Mouse (Mus musculus) MEL (cell line): ENCODE measurements around the gene Atrnl1. TPM values are rescaled to one million over a fixed set of nuclear protein-coding genes. Genes with fewer than 3 reads are reported as not detected.

ENCODE experiments used
- DNase-seq: peaks from one replicate; pipeline ENCODE4 v3.0.0; 2011; ENCODE audit warnings: low read depth, low spot score
- H3K27ac ChIP-seq: 2 replicates; pipeline ENCODE4 v1.5.1; 2012; ENCODE audit warnings: low read depth, mild to moderate bottlenecking, control low read depth, low read length, moderate library complexity; ENCODE audit not compliant: control insufficient read depth
- H3K27me3 ChIP-seq, 2 experiments: fragments of 150-350 bp in 1 of 2; sonication (generic) in 1 of 2; 2 replicates each; pipeline ENCODE4 v1.6.1; 2012; ENCODE audit warnings: low read length in 2 of 2, mild to moderate bottlenecking in 2 of 2, improper control_type of control experiment in 1 of 2, moderate library complexity in 1 of 2; ENCODE audit not compliant: insufficient read depth in 2 of 2, control insufficient read depth in 1 of 2
- H3K36me3 ChIP-seq, 2 experiments: 2 replicates each; pipeline ENCODE4 v1.6.1; 2012 to 2014; ENCODE audit warnings: low read length in 2 of 2, improper control_type of control experiment in 1 of 2, inconsistent platforms in 1 of 2, mild to moderate bottlenecking in 1 of 2; ENCODE audit not compliant: insufficient read depth in 2 of 2, control insufficient read depth in 1 of 2
- H3K4me1 ChIP-seq, 2 experiments: fragments of 150-350 bp in 1 of 2; sonication (generic) in 1 of 2; 2 replicates each; pipeline ENCODE4 v1.6.1; 2012; ENCODE audit warnings: low read length in 2 of 2, improper control_type of control experiment in 1 of 2, mild to moderate bottlenecking in 1 of 2; ENCODE audit not compliant: insufficient read depth in 2 of 2, control insufficient read depth in 1 of 2
- H3K4me3 ChIP-seq, 2 experiments: fragments of 150-350 bp in 1 of 2; sonication (generic) in 1 of 2; 2 replicates each; pipeline ENCODE4 v1.5.1; 2012; ENCODE audit warnings: low read depth in 2 of 2, low read length in 2 of 2, mild to moderate bottlenecking in 2 of 2, moderate library complexity in 2 of 2, control low read depth in 1 of 2, improper control_type of control experiment in 1 of 2; ENCODE audit not compliant: control insufficient read depth in 1 of 2, insufficient read depth in 1 of 2
- H3K79me2 ChIP-seq: 2 replicates; pipeline ENCODE4 v1.6.1; 2012; ENCODE audit warnings: mild to moderate bottlenecking, low read length, moderate library complexity; ENCODE audit not compliant: control insufficient read depth, poor library complexity, insufficient read depth
- H3K9ac ChIP-seq: 2 replicates; pipeline ENCODE4 v1.6.1; 2012; ENCODE audit warnings: low read depth, mild to moderate bottlenecking, control low read depth, low read length, moderate library complexity; ENCODE audit not compliant: control insufficient read depth, poor library complexity, severe bottlenecking
- H3K9me3 ChIP-seq: fragments of 150-350 bp; sonication (generic); replicated peaks from 2 replicates; pipeline ENCODE4 v1.6.1; 2012; ENCODE audit warnings: mild to moderate bottlenecking, low read length, improper control_type of control experiment, moderate library complexity; ENCODE audit not compliant: insufficient read depth
- CHD1 ChIP-seq: IDR thresholded peaks from 2 replicates; pipeline ENCODE4 v1.6.1; 2012; ENCODE audit warnings: low read depth, mild to moderate bottlenecking, inconsistent platforms, low read length, improper control_type of control experiment
- CHD2 ChIP-seq: IDR thresholded peaks from 2 replicates; pipeline ENCODE4 v1.6.1; 2011; ENCODE audit warnings: low read length, improper control_type of control experiment
- CTCF ChIP-seq, 3 experiments: IDR thresholded peaks in 2 of 3; conservative IDR thresholded peaks in 1 of 3; 2 replicates each; pipeline ENCODE4 v1.5.1; 2011 to 2012; ENCODE audit warnings: low read length in 3 of 3, low read depth in 2 of 3, mild to moderate bottlenecking in 2 of 3, improper control_type of control experiment in 1 of 3, inconsistent platforms in 1 of 3, mixed read lengths in 1 of 3, moderate library complexity in 1 of 3; ENCODE audit not compliant: control insufficient read depth in 1 of 3, insufficient read depth in 1 of 3, poor library complexity in 1 of 3, severe bottlenecking in 1 of 3
- EP300 ChIP-seq, 2 experiments: IDR thresholded peaks; 2 replicates each; pipeline ENCODE4 v1.6.1; 2011; ENCODE audit warnings: improper control_type of control experiment in 2 of 2, low read length in 2 of 2, low read depth in 1 of 2, mild to moderate bottlenecking in 1 of 2
- GABPA ChIP-seq: IDR thresholded peaks from 2 replicates; pipeline ENCODE4 v1.6.1; 2012; ENCODE audit warnings: low read depth, mild to moderate bottlenecking, inconsistent platforms, low read length, improper control_type of control experiment, moderate library complexity
- GATA1 ChIP-seq: IDR thresholded peaks from 2 replicates; pipeline ENCODE4 v1.6.1; 2011; ENCODE audit warnings: low read depth, low read length, improper control_type of control experiment
- JUND ChIP-seq: IDR thresholded peaks from 2 replicates; pipeline ENCODE4 v1.6.1; 2011; ENCODE audit warnings: low read depth, mild to moderate bottlenecking, improper control_type of control experiment, low read length
- MEF2A ChIP-seq: IDR thresholded peaks from 2 replicates; pipeline ENCODE4 v1.6.1; 2014; ENCODE audit warnings: low read depth, mild to moderate bottlenecking, inconsistent platforms, low read length, improper control_type of control experiment; ENCODE audit not compliant: poor library complexity, insufficient replicate concordance, severe bottlenecking; ENCODE audit errors: extremely low read depth
- MXI1 ChIP-seq: IDR thresholded peaks from 2 replicates; pipeline ENCODE4 v1.6.1; 2011; ENCODE audit warnings: mild to moderate bottlenecking, low read depth, low read length, improper control_type of control experiment
- MYB ChIP-seq: IDR thresholded peaks from 2 replicates; pipeline ENCODE4 v1.6.1; 2011; ENCODE audit warnings: mild to moderate bottlenecking, low read depth, low read length, improper control_type of control experiment
- MYC ChIP-seq: IDR thresholded peaks from 2 replicates; pipeline ENCODE4 v1.6.1; 2011; ENCODE audit warnings: low read depth, mild to moderate bottlenecking, low read length, improper control_type of control experiment, moderate library complexity
- RAD21 ChIP-seq: IDR thresholded peaks from 2 replicates; pipeline ENCODE4 v1.6.1; 2011; ENCODE audit warnings: mild to moderate bottlenecking, low read depth, low read length, improper control_type of control experiment
- RCOR1 ChIP-seq: IDR thresholded peaks from 2 replicates; pipeline ENCODE4 v1.6.1; 2012; ENCODE audit warnings: low read depth, mild to moderate bottlenecking, inconsistent platforms, low read length, improper control_type of control experiment
- SIN3A ChIP-seq: IDR thresholded peaks from 2 replicates; pipeline ENCODE4 v1.6.1; 2012; ENCODE audit warnings: low read length, improper control_type of control experiment, inconsistent platforms
- SMC3 ChIP-seq: IDR thresholded peaks from 2 replicates; pipeline ENCODE4 v1.6.1; 2011; ENCODE audit warnings: low read depth, low read length, improper control_type of control experiment
- UBTF ChIP-seq: IDR thresholded peaks from 2 replicates; pipeline ENCODE4 v1.6.1; 2012; ENCODE audit warnings: low read depth, mild to moderate bottlenecking, inconsistent platforms, low read length, improper control_type of control experiment, moderate library complexity, borderline replicate concordance; ENCODE audit not compliant: insufficient read depth
- ZC3H11A ChIP-seq: IDR thresholded peaks from 2 replicates; pipeline ENCODE4 v1.6.1; 2012; ENCODE audit warnings: low read depth, mild to moderate bottlenecking, inconsistent platforms, low read length, improper control_type of control experiment
- ZMIZ1 ChIP-seq: IDR thresholded peaks from 2 replicates; pipeline ENCODE4 v1.6.1; 2012; ENCODE audit warnings: low read depth, mild to moderate bottlenecking, inconsistent platforms, low read length, improper control_type of control experiment, moderate library complexity
- ZNF384 ChIP-seq: IDR thresholded peaks from 2 replicates; pipeline ENCODE4 v1.6.1; 2012; ENCODE audit warnings: low read depth, mild to moderate bottlenecking, inconsistent platforms, low read length, improper control_type of control experiment
- polyA plus RNA-seq, 2 experiments: library from polyadenylated mRNA; stranded (reverse) in 1 of 2; unstranded in 1 of 2; fragments of >175 nt in 1 of 2; fragments of >200 nt in 1 of 2; gene quantifications; 2 replicates each; pipeline versions ENCODE4 v1.2.1 to v1.2.4; 2012; ENCODE audit warnings: low replicate concordance in 2 of 2, low read depth in 1 of 2; ENCODE audit not compliant: insufficient read length in 2 of 2, insufficient read depth in 1 of 2, missing spikeins in 1 of 2
- total RNA-seq: library from RNA; depleted of rRNA; stranded (reverse); fragments of 300-350 nt; gene quantifications from 2 replicates; pipeline ENCODE4 v1.2.3, GENCODE M21; 2012

The Atrnl1 gene
- total and polyA plus RNA-seq, 3 experiments, result 6.4 to 8.2 TPM; not detected in 1

DNA sequence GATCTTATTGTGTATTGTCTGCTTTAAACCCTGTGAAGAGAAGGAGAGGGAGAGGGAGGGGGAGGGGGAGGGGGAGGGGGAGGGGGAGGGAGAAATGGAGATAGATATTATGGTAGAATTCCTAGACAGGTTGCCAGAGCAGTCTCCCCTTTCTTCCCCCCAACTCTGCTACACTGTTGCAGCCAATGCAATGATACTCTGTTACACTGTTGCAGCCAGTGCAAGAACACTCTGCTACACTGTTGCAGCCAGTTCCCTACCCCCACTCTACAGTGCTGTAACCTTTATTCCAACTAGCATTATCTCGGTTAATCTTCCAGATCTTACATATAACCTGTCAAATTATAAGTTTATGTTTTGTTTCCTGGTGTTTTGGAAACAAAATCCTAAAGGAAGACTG lies 400.8 kb downstream of the Atrnl1 start:
- no peak for TF ChIP-seq JUND
- TF ChIP-seq MEF2A, result no peak
- no peaks in the 10 kb centered on the region for H3K27me3 ChIP-seq
- no peak overlapping the region for H3K9ac ChIP-seq
- no peak overlapping the region for H3K4me3 ChIP-seq
- no peak for DNase-seq
- no peaks in the 10 kb centered on the region for H3K4me1 ChIP-seq
- no peaks in the 10 kb centered on the region for H3K79me2 ChIP-seq
- H3K9me3 ChIP-seq, result no peaks in the 10 kb centered on the region
- no peaks in the 10 kb centered on the region for H3K36me3 ChIP-seq
- H3K27ac ChIP-seq, result no peak overlapping the region

DNA sequence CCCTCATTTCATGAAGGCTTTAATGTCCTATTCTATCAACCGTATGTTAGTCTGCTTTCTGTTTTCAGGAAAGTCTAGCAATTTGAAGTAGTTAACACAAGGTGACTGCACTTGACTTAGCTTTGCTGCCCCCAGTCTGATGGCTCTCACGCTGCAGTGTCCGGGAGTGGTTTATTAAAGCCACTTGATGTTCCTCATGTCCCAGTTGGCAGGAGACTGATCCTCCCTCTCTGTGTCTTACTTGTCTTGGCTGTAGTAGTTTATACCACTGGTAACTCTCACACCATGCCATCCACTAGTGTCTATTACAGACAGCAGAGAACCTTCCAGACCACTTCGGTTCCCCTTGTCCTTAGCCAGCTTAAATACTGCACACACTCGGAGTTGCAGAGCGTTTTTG lies 404.9 kb downstream of the Atrnl1 start:
- Histone ChIP-seq H3K9ac (no peak overlapping the region), H3K27me3 (no peaks in the 10 kb centered on the region), H3K27ac (no peak overlapping the region)
- TF ChIP-seq ZMIZ1, result no peak
- TF ChIP-seq SMC3, result no peak
- no peak for TF ChIP-seq SIN3A
- TF ChIP-seq EP300 (IDR thresholded peaks at IDR 0.05; ENCODE audit: low read depth in 1 of 2, low read length in 2 of 2), result no peak
- TF ChIP-seq GABPA, result no peak
- TF ChIP-seq, all 39 proteins: peak for 0
- H3K9me3 ChIP-seq, result no peaks in the 10 kb centered on the region
- H3K4me1 ChIP-seq, result no peaks in the 10 kb centered on the region
- H3K79me2 ChIP-seq, result no peaks in the 10 kb centered on the region
- no peak overlapping the region for H3K4me3 ChIP-seq
- no peaks in the 10 kb centered on the region for H3K36me3 ChIP-seq
- no peak for DNase-seq

DNA sequence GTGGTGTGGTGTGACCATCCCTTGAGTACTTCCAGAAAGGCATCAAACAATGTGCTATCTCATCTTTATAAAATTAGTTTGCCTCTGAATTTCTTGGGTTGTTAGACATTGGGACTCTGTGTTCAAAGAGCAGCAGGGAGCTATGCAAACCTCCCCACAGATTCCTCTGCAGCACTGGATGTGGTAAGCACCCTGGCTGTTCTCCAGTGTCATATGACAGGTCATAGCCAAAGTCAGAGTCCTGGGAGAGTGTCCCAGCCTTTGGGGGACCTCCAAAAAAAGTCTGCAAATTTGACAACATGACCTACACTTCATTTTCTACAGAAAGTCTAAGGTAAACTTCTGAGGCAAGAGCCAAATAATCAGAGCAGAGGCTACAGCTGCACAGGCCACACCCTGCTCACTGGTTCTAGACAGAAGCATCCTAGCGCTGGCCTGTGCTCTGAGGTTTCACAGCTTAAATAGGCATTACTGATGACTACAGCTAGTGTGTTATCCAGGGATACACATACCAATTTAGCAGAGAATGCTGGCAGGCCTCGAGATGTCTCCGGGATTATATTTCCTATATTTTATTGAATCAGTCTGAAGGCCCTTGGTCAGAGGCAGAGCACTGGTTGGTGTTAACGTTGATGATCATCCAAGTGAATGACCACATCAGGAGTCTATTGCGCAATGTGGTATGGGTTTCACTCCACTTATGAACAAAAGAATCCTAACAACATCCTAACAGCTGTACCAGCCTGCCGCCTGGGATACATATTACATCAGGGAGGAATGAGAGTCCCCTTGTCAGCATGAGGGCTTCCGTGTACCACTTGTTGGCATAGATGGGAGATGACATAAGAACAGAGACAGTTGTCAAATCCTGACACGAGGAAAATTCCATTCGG lies 406.0 kb downstream of the Atrnl1 start:
- no peak overlapping the region for H3K27ac ChIP-seq
- H3K4me3 ChIP-seq, result no peak overlapping the region
- H3K27me3 ChIP-seq, result no peaks in the 10 kb centered on the region
- H3K4me1 ChIP-seq, result no peaks in the 10 kb centered on the region
- no peaks in the 10 kb centered on the region for H3K79me2 ChIP-seq
- no peak for DNase-seq
- no peak for TF ChIP-seq CHD1
- no peak for TF ChIP-seq RCOR1
- no peak for TF ChIP-seq MYC
- no peak for TF ChIP-seq CTCF (IDR thresholded peaks at IDR 0.05 in 2 of 3, conservative IDR thresholded peaks at IDR 0.05 in 1 of 3; ENCODE audit: control insufficient read depth in 1 of 3, insufficient read depth in 1 of 3, low read depth in 2 of 3, low read length in 3 of 3, poor library complexity in 1 of 3, severe bottlenecking in 1 of 3)
- no peak for TF ChIP-seq GATA1
- no peak for TF ChIP-seq MYB
- TF ChIP-seq JUND, result no peak
- TF ChIP-seq UBTF, result no peak
- no peak for TF ChIP-seq ZNF384
- TF ChIP-seq ZC3H11A, result no peak
- no peak for TF ChIP-seq MXI1
- no peak for TF ChIP-seq SMC3
- TF ChIP-seq CHD2, result no peak
- no peak for TF ChIP-seq SIN3A
- TF ChIP-seq RAD21, result no peak
- TF ChIP-seq, all 39 proteins: peak for 0
- Histone ChIP-seq H3K36me3 (no peaks in the 10 kb centered on the region), H3K9ac (no peak overlapping the region), H3K9me3 (no peaks in the 10 kb centered on the region)
